Mouse (Mus musculus): ENCODE data around the gene Cacnb1.

Gene Cacnb1

GRCm38 (mm10) chr11:98040975-98041374 is 18.1 kb upstream of the Cacnb1 start:
- no peak for DNase-seq (ENCODE audit: low read depth)

- no peak for DNase-seq (ENCODE audit: low read depth)
These were observed 15.0 kb upstream of the Cacnb1 start for GRCm38 (mm10) chr11:98037871-98038270.

GRCm38 (mm10) chr11:98035977-98036377 is 13.1 kb upstream of the Cacnb1 start:
- DNase-seq (ENCODE audit: low read depth), result no peak

GRCm38 (mm10) chr11:98034840-98035239 is 12.0 kb upstream of the Cacnb1 start:
- no peak for DNase-seq (ENCODE audit: low read depth)

- DNase-seq (ENCODE audit: low read depth), result no peak
These were observed 11.2 kb upstream of the Cacnb1 start for GRCm38 (mm10) chr11:98034061-98034460.

GRCm38 (mm10) chr11:98031443-98031770 is 8.6 kb upstream of the Cacnb1 start:
- no peak for DNase-seq (ENCODE audit: low read depth)

- DNase-seq (ENCODE audit: low read depth), result no peak
These were observed 8.0 kb upstream of the Cacnb1 start for GRCm38 (mm10) chr11:98030701-98031442.

GRCm38 (mm10) chr11:98027785-98028184 is 5.0 kb upstream of the Cacnb1 start:
- DNase-seq (ENCODE audit: low read depth), result no peak

- DNase-seq (ENCODE audit: low read depth), result no peak
These were observed 4.5 kb upstream of the Cacnb1 start for GRCm38 (mm10) chr11:98027297-98027688.

GRCm38 (mm10) chr11:98026570-98027296 is 3.9 kb upstream of the Cacnb1 start, which contains the start of gene Rpl19:
Rpl19 (plus strand) TSS chr11:98026710.
- peak; percentile 78 for DNase-seq (ENCODE audit: low read depth)

GRCm38 (mm10) chr11:98026248-98026569 is 3.4 kb upstream of the Cacnb1 start:
- no peak for DNase-seq (ENCODE audit: low read depth)

- no peak for DNase-seq (ENCODE audit: low read depth)
These were observed 1.7 kb upstream of the Cacnb1 start for GRCm38 (mm10) chr11:98024516-98024915.

GRCm38 (mm10) chr11:98022253-98022554 is 630 bp downstream of the Cacnb1 start:
- no peak for DNase-seq (ENCODE audit: low read depth)

GRCm38 (mm10) chr11:98021565-98022252 is 1.1 kb downstream of the Cacnb1 start:
- DNase-seq (ENCODE audit: low read depth), result no peak

- DNase-seq (ENCODE audit: low read depth), result no peak
These were observed 1.7 kb downstream of the Cacnb1 start for GRCm38 (mm10) chr11:98021118-98021517.

- no peak for DNase-seq (ENCODE audit: low read depth)
These were observed 2.1 kb downstream of the Cacnb1 start for GRCm38 (mm10) chr11:98020710-98021109.

- DNase-seq (ENCODE audit: low read depth), result no peak
These were observed 2.8 kb downstream of the Cacnb1 start for GRCm38 (mm10) chr11:98019883-98020610.

GRCm38 (mm10) chr11:98018858-98019641 is 3.8 kb downstream of the Cacnb1 start:
- no peak for DNase-seq (ENCODE audit: low read depth)

- no peak for DNase-seq (ENCODE audit: low read depth)
These were observed 4.6 kb downstream of the Cacnb1 start for GRCm38 (mm10) chr11:98018222-98018621.

- no peak for DNase-seq (ENCODE audit: low read depth)
These were observed 6.0 kb downstream of the Cacnb1 start for GRCm38 (mm10) chr11:98016824-98017223.

GRCm38 (mm10) chr11:98016177-98016576 is 6.7 kb downstream of the Cacnb1 start:
- no peak for DNase-seq (ENCODE audit: low read depth)

- no peak for DNase-seq (ENCODE audit: low read depth)
These were observed 10.0 kb downstream of the Cacnb1 start for GRCm38 (mm10) chr11:98012831-98013230.
